Mouse (Mus musculus): ENCODE measurements around the gene Gm8122.
"Not testable (repeated sequence)": the region's sequence is repeated elsewhere in the genome, so short reads cannot be mapped to it uniquely, and the experiment has no call there.

Gene Gm8122

DNA sequence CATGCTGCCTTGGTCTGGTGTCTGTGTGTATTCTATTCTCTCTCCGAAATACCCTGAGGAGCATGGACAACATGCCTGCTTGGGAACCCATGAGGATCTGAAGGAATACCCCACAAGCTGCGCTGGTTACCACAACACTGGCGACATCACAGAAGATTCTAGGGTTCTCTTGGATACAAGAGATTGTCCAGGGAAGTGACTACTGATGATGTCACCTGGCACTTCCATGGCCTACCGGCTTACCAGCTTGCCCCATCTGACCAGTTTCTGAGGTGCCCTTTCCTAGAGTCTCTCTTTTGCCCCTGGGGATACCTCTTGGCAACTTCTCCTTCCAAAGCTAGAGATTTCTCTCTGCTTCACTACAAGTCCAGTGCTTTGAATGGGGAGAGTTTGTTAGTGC lies at the start of gene Gm8122:
Gm8122 (minus strand) TSS at position 101 of the 400 bp plus-strand sequence.
- CTCF ChIA-PET, POLR2A ChIA-PET: not testable (repeated sequence)

DNA sequence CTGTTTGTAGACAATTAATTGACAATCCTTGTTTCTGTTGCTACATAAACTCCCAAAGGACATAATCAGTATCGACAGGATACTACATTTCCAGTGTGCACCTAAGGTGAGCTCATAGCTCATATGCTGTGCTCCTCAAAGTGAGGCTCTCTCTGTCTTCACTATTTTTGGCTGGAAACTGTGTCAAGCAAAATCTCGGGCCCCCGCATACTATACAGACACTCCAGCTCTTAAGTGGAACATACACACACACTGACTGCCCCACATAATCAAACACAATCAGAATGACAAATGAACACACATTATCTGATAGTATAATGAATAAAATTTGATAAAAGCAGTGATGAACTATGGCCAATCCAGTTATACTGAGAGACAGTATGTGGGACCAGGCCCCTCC lies 43.6 kb upstream of the Gm8122 start:
- CTCF ChIA-PET, POLR2A ChIA-PET: not testable (repeated sequence)

DNA sequence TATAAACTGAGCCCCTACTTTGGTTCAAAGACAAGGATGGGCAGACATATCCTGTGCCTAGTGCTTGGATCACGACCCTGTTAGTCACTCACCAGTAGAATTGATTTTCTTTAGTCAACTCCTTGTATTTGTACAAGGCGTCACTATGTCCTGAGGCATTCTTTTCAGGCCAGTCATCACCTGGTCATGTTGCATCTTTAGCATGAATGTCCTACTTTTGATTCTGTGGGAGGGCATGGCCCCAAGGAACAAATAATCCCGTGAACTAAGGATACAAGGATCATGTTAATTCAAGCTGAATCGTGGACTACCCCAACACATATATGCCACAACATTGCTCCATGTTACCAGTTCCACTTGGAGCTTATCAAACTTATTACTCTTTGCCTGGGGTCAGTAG lies 43.0 kb upstream of the Gm8122 start:
- CTCF ChIA-PET, POLR2A ChIA-PET: not testable (repeated sequence)

DNA sequence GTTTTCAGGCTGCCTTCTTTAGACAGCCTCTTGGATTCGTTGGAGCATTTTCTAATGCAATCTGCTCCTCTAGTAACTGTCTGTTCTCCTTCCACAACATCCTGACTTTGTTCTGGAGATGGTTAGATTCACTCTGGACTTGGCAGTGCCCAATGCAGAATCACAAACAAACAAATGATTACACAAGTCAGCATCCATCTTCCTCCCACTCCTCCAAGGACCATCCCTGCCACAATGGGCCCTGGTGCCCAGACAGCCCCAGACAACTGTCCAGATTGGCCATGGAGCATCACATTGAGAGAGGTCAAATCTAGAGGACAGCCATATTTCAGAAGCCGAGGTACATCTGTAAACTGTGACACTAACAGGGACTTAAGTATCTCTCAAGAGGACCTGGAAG lies 42.4 kb upstream of the Gm8122 start:
- POLR2A ChIA-PET, CTCF ChIA-PET: not testable (repeated sequence)

DNA sequence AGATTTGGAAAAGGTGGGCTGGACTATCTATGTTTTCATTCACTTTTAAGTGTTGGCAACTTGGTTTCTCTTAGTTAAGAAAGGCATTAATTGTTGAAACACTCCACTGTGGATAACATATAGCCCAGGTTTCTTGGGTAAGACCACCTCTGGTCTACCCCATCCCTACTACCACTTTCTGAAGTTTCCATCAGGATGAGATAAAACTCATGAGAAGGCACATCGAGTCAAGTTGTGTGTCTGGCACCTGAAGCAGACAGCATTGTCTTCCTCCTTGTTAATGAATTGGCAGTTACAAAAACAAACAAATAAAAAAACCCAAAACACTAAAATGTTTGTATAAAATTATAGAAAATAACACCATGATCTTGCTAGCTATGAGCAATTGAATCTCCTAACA lies 40.6 kb upstream of the Gm8122 start:
- CTCF ChIA-PET, POLR2A ChIA-PET: not testable (repeated sequence)

DNA sequence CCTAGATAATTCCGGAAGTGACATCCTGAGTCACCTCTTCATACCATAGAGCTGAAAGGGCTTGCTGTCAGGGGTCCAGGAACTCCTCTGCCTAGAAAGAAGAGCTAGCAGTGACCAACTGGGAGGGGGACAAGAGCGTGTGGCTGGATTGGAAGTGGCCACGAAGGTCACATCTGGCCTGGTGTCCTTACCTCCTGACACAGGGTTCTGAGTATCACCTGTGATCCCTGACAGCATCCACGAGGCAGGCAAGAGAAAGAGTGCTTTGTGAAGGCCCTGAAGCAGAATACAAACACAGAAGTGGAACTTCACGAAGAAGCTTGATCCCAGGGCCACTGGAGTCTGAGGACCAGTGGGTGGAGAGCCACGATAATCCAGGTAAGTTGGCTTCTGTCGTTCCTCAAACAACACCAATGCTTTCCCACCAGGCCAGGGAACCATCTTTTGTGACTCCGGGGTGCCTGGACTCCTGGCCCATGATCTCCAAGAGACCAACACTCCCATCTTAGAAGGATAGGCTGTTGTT lies 39.9 kb upstream of the Gm8122 start, which contains the start of gene Gm9732:
Gm9732 (plus strand) TSS at position 51 of the 526 bp plus-strand sequence.
- POLR2A ChIA-PET = not testable (repeated sequence)

DNA sequence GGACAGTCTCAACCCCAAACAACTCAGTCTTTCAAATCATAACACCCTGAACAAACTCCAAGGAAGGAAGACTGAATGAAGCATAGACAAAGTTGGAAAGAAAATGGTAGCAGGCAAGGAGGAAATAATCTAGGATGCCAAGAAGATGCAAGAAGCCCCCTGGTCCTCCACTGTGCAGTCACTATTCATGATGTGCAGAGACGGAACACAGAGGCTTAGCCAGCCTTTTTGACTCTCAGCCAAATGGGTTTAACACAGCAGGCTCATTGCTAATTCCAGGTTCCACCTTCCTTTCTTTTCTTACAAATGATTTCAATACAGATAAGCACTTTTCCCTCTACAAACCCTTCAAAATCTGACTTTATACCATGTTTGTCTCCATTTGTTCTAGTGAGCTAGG lies 38.1 kb upstream of the Gm8122 start:
- POLR2A ChIA-PET, CTCF ChIA-PET: not testable (repeated sequence)

More for the DNA sequence above, 39.9 kb upstream of the Gm8122 start, which contains the start of gene Gm9732:
- CTCF ChIA-PET = not testable (repeated sequence)

GRCm38 (mm10) chr14:43269211-43269610 lies 34.1 kb upstream of the Gm8122 start:
- POLR2A ChIA-PET, CTCF ChIA-PET: not testable (repeated sequence)

- POLR2A ChIA-PET, CTCF ChIA-PET: not testable (repeated sequence)
These were observed 33.5 kb upstream of the Gm8122 start for GRCm38 (mm10) chr14:43268521-43269084.

- POLR2A ChIA-PET, CTCF ChIA-PET: not testable (repeated sequence)
These were observed 28.3 kb upstream of the Gm8122 start for GRCm38 (mm10) chr14:43263421-43263820.

DNA sequence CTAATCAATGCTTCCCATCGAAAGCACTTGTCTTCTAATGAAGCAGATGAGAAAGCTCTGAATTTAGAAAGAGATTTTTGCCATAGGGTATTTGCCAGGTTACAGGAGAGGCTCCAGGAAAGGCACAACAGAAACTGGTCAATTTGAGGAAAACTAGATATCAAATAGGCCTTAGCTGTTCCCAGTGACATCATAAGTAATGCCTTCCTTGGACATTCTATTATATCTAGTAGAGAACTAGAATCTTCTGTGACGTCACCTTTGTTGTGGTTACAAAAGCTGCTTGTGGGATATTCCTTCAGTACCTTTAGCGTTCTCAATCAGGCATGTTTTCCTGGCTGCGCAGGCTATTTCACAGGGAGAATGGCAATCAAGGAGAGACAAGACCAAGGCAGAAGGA lies 23.2 kb upstream of the Gm8122 start, which contains the start of gene Gm8126:
Gm8126 (plus strand) TSS at position 301 of the 400 bp plus-strand sequence.
- CTCF ChIA-PET, POLR2A ChIA-PET: not testable (repeated sequence)

GRCm38 (mm10) chr14:43256511-43256910 lies 21.4 kb upstream of the Gm8122 start:
- CTCF ChIA-PET, POLR2A ChIA-PET: not testable (repeated sequence)

GRCm38 (mm10) chr14:43250549-43251253 lies 15.6 kb upstream of the Gm8122 start:
- CTCF ChIA-PET, POLR2A ChIA-PET: not testable (repeated sequence)

- POLR2A ChIA-PET, CTCF ChIA-PET: not testable (repeated sequence)
These were observed 14.6 kb upstream of the Gm8122 start for GRCm38 (mm10) chr14:43249611-43250170.

- CTCF ChIA-PET, POLR2A ChIA-PET: not testable (repeated sequence)
These were observed 2.7 kb upstream of the Gm8122 start for GRCm38 (mm10) chr14:43237769-43238168.

Data from embryonic stem cell, embryonic (primary cell).